Mouse (Mus musculus) liver, embryonic 12.5 days (tissue): ENCODE measurements around the gene Tln2. TPM values are rescaled to one million over a fixed set of nuclear protein-coding genes. Genes with fewer than 3 reads are reported as not detected.

ENCODE experiments used
- microRNA counts: library from miRNA; unstranded; fragments of <30 nt; microRNA quantifications from one replicate; lab custom pipeline; 2017
- microRNA-seq: library from miRNA; unstranded; fragments of <30 nt; microRNA quantifications from one replicate; pipeline ENCODE4, GENCODE M21; 2017
- polyA plus RNA-seq: library from polyadenylated mRNA; unstranded; fragments of >200 nt; fragmentation: Nextera tagmentation; extraction: Ambion mirVana; gene quantifications from 2 replicates; pipeline ENCODE4 v1.2.1, GENCODE M21; 2016

Tln2 gene
- polyA plus RNA-seq, 1 experiment from 2014 or later, result 5.0 TPM

MicroRNAs encoded within 50 kb of the gene (microRNA counts, 519-probe panel; counts per million panel counts)
- 582 counts per million, percentile 70 among the panel's probes with 10 or more counts for microRNA mmu-miR-190 (lab: Ali Mortazavi, UCI)

Small RNA genes within 50 kb of the gene (microRNA-seq; reads per million reads assigned to microRNA genes)
- 57.6 reads per million, percentile 43 among the genes with 10 or more reads in this experiment for gene Mir190a

Other genes starting within 250 kb of the Tln2 start
- gene C2cd4b, start 199.7 kb upstream of the Tln2 start, polyA plus RNA-seq, result 0.12 TPM in 1 of 2 replicates, not detected in the other